7 mouse cellular contexts compared by ENCODE assay signal in genomic region chr5:38307255-38308101, GRCm38 (mm10). TPM values are rescaled to one million over a fixed set of nuclear protein-coding genes. Genes with fewer than 3 reads are reported as not detected.
DNase-seq lines count a peak whose midpoint lies in the region; ATAC-seq lines count a peak whose summit lies in the region.

No protein-coding gene starts in this region.

- 0 out of 2 replicates have a peak overlapping the region, but pooled peaks have one; percentile 40 for H3K9ac ChIP-seq in midbrain, embryonic 14.5 days (replicated peaks; ENCODE audit: low read length)

- H3K36me3 ChIP-seq in embryonic facial prominence, embryonic 10.5 days (replicated peaks): no peaks in the 10 kb centered on the region
- no peaks in the 10 kb centered on the region for H3K36me3 ChIP-seq in limb, embryonic 10.5 days
- no peaks in the 10 kb centered on the region for H3K36me3 ChIP-seq in midbrain, embryonic 14.5 days (ENCODE audit: control insufficient read depth, insufficient read depth, low read length)

- no peak overlapping the region for H3K27ac ChIP-seq in embryonic facial prominence, embryonic 10.5 days (replicated peaks)
- H3K27ac ChIP-seq in limb, embryonic 10.5 days: no peak overlapping the region
- no peak overlapping the region for H3K27ac ChIP-seq in midbrain, embryonic 14.5 days (replicated peaks; ENCODE audit: low read depth, low read length)

- H3K27me3 ChIP-seq in embryonic facial prominence, embryonic 10.5 days (replicated peaks; ENCODE audit: low read depth, poor library complexity, severe bottlenecking): peaks cover 23% of the 10 kb centered on the region
- H3K27me3 ChIP-seq in limb, embryonic 10.5 days (ENCODE audit: low read depth, poor library complexity, severe bottlenecking): 0 out of 2 replicates have a peak, but pooled peaks cover 8% of the 10 kb centered on the region
- no peaks in the 10 kb centered on the region for H3K27me3 ChIP-seq in midbrain, embryonic 14.5 days (ENCODE audit: control insufficient read depth, insufficient read depth, low read length)

- 9% methylated on average over 26 of the region's 26 CpGs for WGBS in embryonic facial prominence, embryonic 10.5 days
- 11% methylated on average over 26 of the region's 26 CpGs for WGBS in limb, embryonic 10.5 days
- WGBS in midbrain, embryonic 14.5 days: 9% methylated on average over 26 of the region's 26 CpGs

- H3K4me1 ChIP-seq in embryonic facial prominence, embryonic 10.5 days: peaks cover 12% of the 10 kb centered on the region; the same call in 1 of the 2 replicates
- H3K4me1 ChIP-seq in limb, embryonic 10.5 days: 0 out of 2 replicates have a peak, but pooled peaks cover 7% of the 10 kb centered on the region
- H3K4me1 ChIP-seq in midbrain, embryonic 14.5 days (ENCODE audit: control insufficient read depth, insufficient read depth, low read length): no peaks in the 10 kb centered on the region

- H3K4me3 ChIP-seq in embryonic facial prominence, embryonic 10.5 days: peak overlapping the region; percentile 51
- H3K4me3 ChIP-seq in limb, embryonic 10.5 days: peak overlapping the region; percentile 46
- H3K4me3 ChIP-seq in midbrain, embryonic 14.5 days (replicated peaks; ENCODE audit: low read depth, low read length): peak overlapping the region; percentile 33

- no peaks in the 10 kb centered on the region for H3K9me3 ChIP-seq in embryonic facial prominence, embryonic 10.5 days
- no peaks in the 10 kb centered on the region for H3K9me3 ChIP-seq in limb, embryonic 10.5 days (replicated peaks)
- H3K9me3 ChIP-seq in midbrain, embryonic 14.5 days (ENCODE audit: control insufficient read depth, low read length): no peaks in the 10 kb centered on the region

- H3K4me2 ChIP-seq in midbrain, embryonic 14.5 days (ENCODE audit: low read length): peak overlapping the region; percentile 59

- DNase-seq in adrenal gland, postnatal 10 days: peak; percentile 94
- DNase-seq in embryonic facial prominence, embryonic 10.5 days (ENCODE audit: low spot score): peak; percentile 90
- DNase-seq in kidney, adult 11 months: peak; percentile 81
- DNase-seq in limb, embryonic 10.5 days (ENCODE audit: low spot score): peak; percentile 95
- DNase-seq in midbrain, embryonic 14.5 days: peak; percentile 95
- DNase-seq in spleen, adult 18-20 months: peak; percentile 68 to 85

- ATAC-seq in granulocyte monocyte progenitor cell, adult 5-6 weeks (replicated peaks; ENCODE audit: poor library complexity, severe bottlenecking): peak; percentile 87
- ATAC-seq in midbrain, embryonic 14.5 days (ENCODE audit: low FRiP score, low TSS enrichment): peak; percentile 79; the same call in 1 of the 2 replicates

RNA-seq across cellular contexts. Expression of gene Drd5, which starts 11.7 kb away (rescaled TPM):
- not detected for total RNA-seq in adrenal gland, postnatal 10 days (2021)
- 0.05 and 0.09 TPM in 2 replicates for polyA plus RNA-seq in embryonic facial prominence, embryonic 10.5 days (2016; fragmentation: Nextera tagmentation; extraction: Ambion mirVana)
- not detected in 2 replicates for total RNA-seq in granulocyte monocyte progenitor cell, adult 5-6 weeks (2014; fragmentation: Nextera tagmentation)
- not detected in 2 replicates for total RNA-seq in granulocyte monocyte progenitor cell, adult 5-6 weeks (2017)
- not detected in 2 replicates for polyA plus RNA-seq in limb, embryonic 10.5 days (2016; fragmentation: Nextera tagmentation; extraction: Ambion mirVana)
- polyA plus RNA-seq in midbrain, embryonic 14.5 days (2014; fragmentation: Nextera tagmentation; extraction: Ambion mirVana): 0.21 and 0.57 TPM in 2 replicates

RNA-seq across cellular contexts. Expression of gene Otop1, which starts 31.7 kb away (rescaled TPM):
- 10 to 100 TPM; 48.5 to 58.9 TPM for total RNA-seq in adrenal gland, postnatal 10 days (2021)
- polyA plus RNA-seq in embryonic facial prominence, embryonic 10.5 days (2016; fragmentation: Nextera tagmentation; extraction: Ambion mirVana): 0.45 and 0.60 TPM in 2 replicates
- not detected in 2 replicates for total RNA-seq in granulocyte monocyte progenitor cell, adult 5-6 weeks (2014; fragmentation: Nextera tagmentation)
- total RNA-seq in granulocyte monocyte progenitor cell, adult 5-6 weeks (2017): not detected in 2 replicates
- 0.19 TPM in 1 of 2 replicates, not detected in the other for polyA plus RNA-seq in limb, embryonic 10.5 days (2016; fragmentation: Nextera tagmentation; extraction: Ambion mirVana)
- not detected in 2 replicates for polyA plus RNA-seq in midbrain, embryonic 14.5 days (2014; fragmentation: Nextera tagmentation; extraction: Ambion mirVana)

RNA-seq across cellular contexts. Expression of gene Tmem128, which starts 47.5 kb away (rescaled TPM):
- total RNA-seq in adrenal gland, postnatal 10 days (2021): 10 to 100 TPM; 39.0 to 41.6 TPM
- 71.4 and 75.8 TPM in 2 replicates for polyA plus RNA-seq in embryonic facial prominence, embryonic 10.5 days (2016; fragmentation: Nextera tagmentation; extraction: Ambion mirVana)
- 38.4 and 40.5 TPM in 2 replicates for total RNA-seq in granulocyte monocyte progenitor cell, adult 5-6 weeks (2014; fragmentation: Nextera tagmentation)
- 31.4 and 36.8 TPM in 2 replicates for total RNA-seq in granulocyte monocyte progenitor cell, adult 5-6 weeks (2017)
- polyA plus RNA-seq in limb, embryonic 10.5 days (2016; fragmentation: Nextera tagmentation; extraction: Ambion mirVana): 69.3 and 73.2 TPM in 2 replicates
- polyA plus RNA-seq in midbrain, embryonic 14.5 days (2014; fragmentation: Nextera tagmentation; extraction: Ambion mirVana): 114 and 120 TPM in 2 replicates
